Mouse (Mus musculus): ENCODE measurements around the gene 9530068E07Rik.

GRCm38 (mm10) chr11:52433076-52433796, 37.0 kb downstream of the 9530068E07Rik start:
- TF ChIP-seq POLR2A (IDR thresholded peaks at IDR 0.05; ENCODE audit: insufficient read depth, low read depth, low read length) = no peak
- TF ChIP-seq CTCF (IDR thresholded peaks at IDR 0.05) = no peak
- TF ChIP-seq EP300 (IDR thresholded peaks at IDR 0.05; ENCODE audit: insufficient read depth, low read depth, low read length) = no peak
